Mouse (Mus musculus) kidney, postnatal 0 days (tissue): ENCODE measurements around the gene Lima1. TPM values are rescaled to one million over a fixed set of nuclear protein-coding genes. Genes with fewer than 3 reads are reported as not detected.

ENCODE experiments used
- ATAC-seq: fragments of 200-750 bp; cut with Nextera tagmentation; replicated peaks from 2 replicates; pipeline ENCODE4 v1.8.0; 2017; ENCODE audit warnings: low read depth, moderate number of reproducible peaks, moderate TSS enrichment, moderate library complexity; ENCODE audit not compliant: low FRiP score
- DNase-seq: peaks from one replicate; pipeline ENCODE4 v3.0.0-alpha.2; 2016; ENCODE audit warnings: low spot score
- H3K27ac ChIP-seq: fragments of 300-500 bp; sonication (generic); 2 replicates; pipeline ENCODE4 v1.5.1; 2014; ENCODE audit warnings: mild to moderate bottlenecking
- H3K27me3 ChIP-seq: fragments of 300-500 bp; sonication (generic); 2 replicates; pipeline ENCODE4 v1.6.1; 2014; ENCODE audit warnings: low read length, mixed read lengths; ENCODE audit not compliant: insufficient read depth
- H3K36me3 ChIP-seq: fragments of 300-500 bp; sonication (generic); 2 replicates; pipeline ENCODE4 v1.6.1; 2014; ENCODE audit warnings: low read length, mixed read lengths; ENCODE audit not compliant: insufficient read depth
- H3K4me1 ChIP-seq: fragments of 300-500 bp; sonication (generic); replicated peaks from 2 replicates; pipeline ENCODE4 v1.6.1; 2014; ENCODE audit warnings: antibody characterized with exemption, low read length, mixed read lengths; ENCODE audit not compliant: insufficient read depth
- H3K4me2 ChIP-seq: fragments of 300-500 bp; sonication (generic); 2 replicates; pipeline ENCODE4 v1.6.1; 2014; ENCODE audit warnings: mild to moderate bottlenecking, low read length, moderate library complexity, mixed read lengths
- H3K4me3 ChIP-seq: fragments of 300-500 bp; sonication (generic); replicated peaks from 2 replicates; pipeline ENCODE4 v1.5.1; 2014; ENCODE audit warnings: low read depth, low read length
- H3K9ac ChIP-seq: fragments of 300-500 bp; sonication (generic); 2 replicates; pipeline ENCODE4 v1.6.1; 2014; ENCODE audit warnings: low read depth, low read length
- H3K9me3 ChIP-seq: fragments of 300-500 bp; sonication (generic); replicated peaks from 2 replicates; pipeline ENCODE4 v1.6.1; 2016; ENCODE audit warnings: low read length, inconsistent platforms, mixed read lengths
- CTCF ChIP-seq: IDR thresholded peaks from 2 replicates; pipeline ENCODE4 v1.5.1; 2016; ENCODE audit warnings: antibody characterized with exemption, low read depth, mild to moderate bottlenecking, moderate library complexity
- WGBS: fragments of 180-500 bp; shearing (Covaris S2); extraction: QIAGEN DNeasy Blood & Tissue Kit; methylation state at CpG from one replicate; pipeline ENCODE4 v1.1.7; 2014; 5-methylcytosine and 5-hydroxymethylcytosine counted together
- polyA plus RNA-seq: library from polyadenylated mRNA; unstranded; fragments of >200 nt; fragmentation: Nextera tagmentation; extraction: Ambion mirVana; gene quantifications from 2 replicates; pipeline ENCODE4 v1.2.1, GENCODE M21; 2015

Gene Lima1
- polyA plus RNA-seq, 1 experiment from 2014 or later, result 42.8 TPM

DNA sequence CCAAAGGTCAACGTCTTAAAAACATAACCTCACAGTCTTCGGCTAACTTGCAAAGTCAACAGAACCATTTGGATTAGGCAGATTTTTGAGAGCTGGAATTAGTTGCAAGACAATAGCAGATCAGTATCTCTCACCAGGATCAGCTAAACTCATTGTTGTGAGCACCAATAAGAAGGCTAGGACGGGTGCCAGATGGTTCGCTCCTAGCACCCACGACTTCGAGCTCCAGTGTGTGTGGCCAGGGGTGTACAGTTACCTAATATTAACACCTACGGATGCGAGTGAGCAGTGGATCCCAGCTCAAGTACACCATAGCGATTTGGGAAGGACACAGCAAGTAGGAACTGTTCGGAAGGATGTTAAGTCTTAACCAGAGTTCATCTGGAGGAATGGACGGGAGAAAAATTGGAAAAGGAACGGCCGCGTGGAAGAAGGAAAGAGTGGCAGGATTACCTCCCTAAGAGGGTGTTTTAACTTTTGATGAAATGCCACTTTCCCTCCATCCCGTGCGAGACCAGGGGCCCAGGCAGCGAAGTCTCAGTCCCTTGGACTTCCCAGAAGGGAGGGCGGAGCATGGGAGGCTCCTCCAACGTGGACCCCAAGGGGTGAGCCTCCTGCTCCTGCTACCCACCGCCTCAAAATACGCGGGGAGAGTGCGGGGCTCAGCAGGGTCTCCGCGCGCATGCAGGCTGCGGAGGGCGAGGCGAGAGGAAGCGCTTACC lies 483 bp downstream of the Lima1 start:
- Histone ChIP-seq H3K27ac (peak overlapping the region; percentile 79), H3K4me1 (peaks cover 6% of the 10 kb centered on the region; the same call in 1 of the 2 replicates), H3K9me3 (no peaks in the 10 kb centered on the region), H3K9ac (peak overlapping the region; percentile 71), H3K36me3 (no peaks in the 10 kb centered on the region), H3K4me2 (peak overlapping the region; percentile 82), H3K4me3 (peak overlapping the region; percentile 67), H3K27me3 (no peaks in the 10 kb centered on the region)
- ATAC-seq (peak; percentile 35; the same call in 1 of the 2 replicates), DNase-seq (no peak)
- WGBS, result 3% methylated on average over 30 of the region's 30 CpGs
- no peak for TF ChIP-seq CTCF

DNA sequence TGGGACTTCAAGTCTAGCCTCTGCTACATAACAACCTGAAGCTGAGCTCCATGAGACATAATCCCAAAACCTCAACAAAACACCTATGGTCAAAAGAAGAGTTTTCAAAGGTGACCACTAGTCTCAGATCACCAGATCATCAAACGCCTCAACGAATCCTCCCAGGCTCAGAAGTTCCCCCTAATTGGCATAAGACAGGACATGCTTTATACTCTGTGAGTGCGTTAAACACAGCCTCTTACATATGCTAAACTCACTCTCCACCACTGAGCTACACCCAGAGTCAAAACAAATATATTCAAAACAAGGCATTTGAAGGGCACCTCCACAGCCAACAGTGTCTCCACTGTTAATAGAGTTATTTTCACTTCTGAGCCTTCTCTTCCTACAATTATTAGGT lies 2.7 kb downstream of the Lima1 start:
- H3K4me2 ChIP-seq, result no peak overlapping the region
- H3K27ac ChIP-seq, result no peak overlapping the region
- H3K4me3 ChIP-seq, result no peak overlapping the region

DNA sequence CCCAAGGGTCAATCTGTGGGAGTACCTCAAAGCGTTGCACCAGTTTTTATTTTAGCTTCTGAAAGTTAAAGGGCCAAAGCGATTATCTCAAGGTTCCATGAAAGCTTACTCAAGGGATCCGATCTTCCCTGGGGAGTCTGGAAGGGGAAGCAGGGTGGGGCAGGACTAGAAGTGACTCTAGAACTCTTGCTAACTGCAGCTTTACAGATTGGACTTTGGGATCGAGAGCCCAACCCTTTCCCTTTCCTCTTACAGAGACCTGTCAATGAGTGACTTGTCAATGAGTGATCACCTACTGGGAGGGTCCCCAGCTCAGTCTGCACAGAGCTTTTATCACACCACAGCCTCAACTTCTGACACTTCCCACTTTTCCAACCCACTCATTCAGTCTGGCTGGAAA lies 7.6 kb downstream of the Lima1 start:
- Histone ChIP-seq H3K27ac (peak overlapping the region; percentile 72), H3K4me1 (peaks cover 3% of the 10 kb centered on the region; the same call in 1 of the 2 replicates), H3K4me3 (no peak overlapping the region), H3K27me3 (no peaks in the 10 kb centered on the region), H3K36me3 (no peaks in the 10 kb centered on the region), H3K4me2 (no peak overlapping the region), H3K9ac (no peak overlapping the region), H3K9me3 (no peaks in the 10 kb centered on the region)
- 53% methylated on average over 4 of the region's 4 CpGs for WGBS
- no peak for DNase-seq
- peak; percentile 43; the same call in 1 of the 2 replicates for ATAC-seq
- TF ChIP-seq CTCF, result no peak

More for the DNA sequence above, 2.7 kb downstream of the Lima1 start:
- no peaks in the 10 kb centered on the region for H3K27me3 ChIP-seq
- 83% methylated on average over 3 of the region's 3 CpGs for WGBS
- H3K9me3 ChIP-seq, result no peaks in the 10 kb centered on the region
- no peak for DNase-seq
- ATAC-seq, result no peak
- peaks cover 6% of the 10 kb centered on the region; the same call in 1 of the 2 replicates for H3K4me1 ChIP-seq
- no peaks in the 10 kb centered on the region for H3K36me3 ChIP-seq
- no peak overlapping the region for H3K9ac ChIP-seq
- TF ChIP-seq CTCF, result no peak

DNA sequence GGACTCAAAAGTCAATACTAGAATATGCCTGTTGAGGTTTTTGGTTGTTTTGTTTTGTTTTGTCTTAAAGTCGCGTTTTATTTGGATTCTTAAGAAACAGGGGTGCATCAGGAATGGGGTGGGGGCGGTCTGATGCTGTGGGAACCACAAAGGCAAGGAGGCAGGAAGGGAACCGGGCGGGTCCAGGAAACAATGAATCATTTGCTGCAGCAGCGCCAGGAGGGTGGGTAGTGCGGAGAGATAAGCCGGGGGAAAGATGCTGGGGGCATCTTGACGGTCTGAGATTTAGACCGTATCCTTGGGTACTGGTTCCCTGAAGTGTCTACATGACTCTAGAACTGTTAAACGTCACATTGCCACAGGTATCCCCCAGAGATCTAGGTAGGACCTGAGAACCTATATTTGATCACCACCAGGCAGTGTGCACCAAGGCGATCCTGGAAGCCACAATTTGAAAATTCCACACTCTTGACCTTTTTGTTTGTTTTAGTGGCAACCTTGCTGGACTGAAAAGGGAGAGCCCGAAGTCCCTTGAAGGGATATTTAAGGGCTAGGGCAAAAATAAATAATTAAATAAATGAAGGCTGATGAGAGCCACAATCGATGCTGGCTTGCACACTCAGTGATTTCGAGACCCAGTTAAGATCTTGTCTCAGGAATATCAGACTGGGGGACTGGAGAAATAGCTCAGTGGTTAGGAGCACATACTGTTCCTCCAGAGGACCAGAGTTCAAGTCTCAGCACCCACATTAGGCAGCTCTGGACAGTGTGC lies 8.6 kb downstream of the Lima1 start:
- no peak for TF ChIP-seq CTCF
- no peak for ATAC-seq
- Histone ChIP-seq H3K9ac (no peak overlapping the region), H3K27ac (peak overlapping the region; percentile 72), H3K9me3 (no peaks in the 10 kb centered on the region), H3K4me2 (no peak overlapping the region; the same call in 1 of the 2 replicates), H3K36me3 (no peaks in the 10 kb centered on the region), H3K4me3 (no peak overlapping the region), H3K4me1 (peaks cover 6% of the 10 kb centered on the region; the same call in 1 of the 2 replicates), H3K27me3 (no peaks in the 10 kb centered on the region)
- DNase-seq, result peak; percentile 44
- WGBS, result 55% methylated on average over 15 of the region's 15 CpGs

DNA sequence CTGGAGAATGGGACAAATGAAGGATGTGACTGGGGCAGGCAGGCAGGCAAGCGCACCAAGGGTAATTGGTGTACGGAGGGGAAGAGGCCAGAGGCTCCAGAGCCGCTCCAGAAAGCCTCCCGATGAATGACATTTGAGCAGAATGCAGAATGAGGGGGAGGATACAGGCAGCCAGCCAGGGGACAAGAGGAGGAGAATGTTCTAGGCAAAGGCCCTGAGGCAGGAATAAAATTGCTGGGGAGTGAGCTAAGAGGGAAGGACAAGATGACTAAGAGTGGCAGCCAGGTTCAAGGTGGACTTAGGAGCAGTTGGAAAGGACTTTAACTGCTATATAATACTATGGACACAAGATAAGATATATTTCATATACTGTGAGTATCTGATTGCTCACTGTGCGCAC lies 9.3 kb downstream of the Lima1 start:
- peak overlapping the region; percentile 55; the same call in 1 of the 2 replicates for H3K27ac ChIP-seq
- peak; percentile 44 for DNase-seq
- H3K4me2 ChIP-seq, result no peak overlapping the region
- ATAC-seq, result no peak
- H3K9ac ChIP-seq, result no peak overlapping the region
- H3K4me1 ChIP-seq, result peaks cover 6% of the 10 kb centered on the region; the same call in 1 of the 2 replicates
- H3K9me3 ChIP-seq, result no peaks in the 10 kb centered on the region
- no peaks in the 10 kb centered on the region for H3K27me3 ChIP-seq
- H3K36me3 ChIP-seq, result no peaks in the 10 kb centered on the region
- no peak overlapping the region for H3K4me3 ChIP-seq
- TF ChIP-seq CTCF, result no peak
- 27% methylated on average over 5 of the region's 5 CpGs for WGBS

DNA sequence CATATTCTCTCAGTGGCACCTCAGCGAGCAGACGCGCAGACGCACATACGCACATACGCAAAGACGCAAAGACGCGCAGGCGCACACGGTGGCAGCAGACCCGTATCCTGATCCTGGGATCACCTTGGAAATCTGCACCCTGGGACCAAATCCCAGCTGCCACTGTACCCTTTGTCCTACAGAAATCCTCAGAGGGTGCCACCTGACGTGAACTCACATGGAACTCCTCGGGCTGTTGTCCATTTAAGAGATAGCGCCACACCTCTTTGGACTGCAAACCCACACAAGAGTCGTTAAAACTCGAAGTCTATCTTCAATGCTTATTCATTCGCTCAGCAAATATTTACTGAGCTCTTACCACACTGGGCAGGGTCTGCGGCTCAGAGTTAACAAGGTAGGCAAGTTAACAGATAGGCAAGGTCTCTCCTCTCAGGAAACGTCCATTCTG lies 9.7 kb downstream of the Lima1 start:
- Histone ChIP-seq H3K36me3 (no peaks in the 10 kb centered on the region), H3K27me3 (no peaks in the 10 kb centered on the region), H3K9ac (no peak overlapping the region), H3K4me1 (peaks cover 6% of the 10 kb centered on the region; the same call in 1 of the 2 replicates), H3K4me3 (no peak overlapping the region), H3K4me2 (no peak overlapping the region), H3K27ac (peak overlapping the region; percentile 55; the same call in 1 of the 2 replicates), H3K9me3 (no peaks in the 10 kb centered on the region)
- ATAC-seq (no peak), DNase-seq (no peak)
- TF ChIP-seq CTCF, result no peak
- 86% methylated on average over 20 of the region's 20 CpGs for WGBS
